Mouse (Mus musculus) ES-E14 (cell line): ENCODE results near the gene Dpp4.

ENCODE experiments used
- HCFC1 ChIP-seq: IDR thresholded peaks from 2 replicates; pipeline ENCODE4 v1.6.1; 2012; ENCODE audit warnings: low read length, inconsistent platforms, borderline replicate concordance; ENCODE audit not compliant: insufficient read depth
- MAFK ChIP-seq: IDR thresholded peaks from 2 replicates; pipeline ENCODE4 v1.6.1; 2014; ENCODE audit warnings: mild to moderate bottlenecking, low read depth, low read length, inconsistent platforms; ENCODE audit not compliant: insufficient read depth
- ZC3H11A ChIP-seq: IDR thresholded peaks from 2 replicates; pipeline ENCODE4 v1.6.1; 2012; ENCODE audit warnings: low read depth, mild to moderate bottlenecking, inconsistent platforms, low read length, borderline replicate concordance
- ZNF384 ChIP-seq: IDR thresholded peaks from 2 replicates; pipeline ENCODE4 v1.6.1; 2012; ENCODE audit warnings: low read depth, low read length, inconsistent platforms

DNA sequence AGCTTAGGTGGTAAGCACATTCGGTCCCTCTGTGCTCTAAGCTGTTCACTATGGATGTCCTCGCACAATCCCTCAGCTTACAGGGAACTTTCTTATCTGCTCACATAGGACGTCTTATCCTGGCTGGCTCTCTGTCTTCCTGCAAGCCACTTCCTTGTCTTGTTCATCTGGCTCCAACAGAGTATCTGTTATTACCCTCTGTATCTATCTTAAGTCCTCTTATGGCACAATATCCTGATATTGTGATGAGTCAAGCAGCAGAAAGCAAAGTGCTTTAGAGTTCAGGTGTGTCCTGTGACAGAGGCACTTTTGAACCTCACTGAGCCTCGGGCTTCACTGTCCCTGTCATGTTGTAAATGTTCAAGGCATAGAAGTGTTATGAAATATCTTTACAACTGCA lies 48.4 kb downstream of the Dpp4 start:
- TF ChIP-seq MAFK (no peak), ZC3H11A (no peak), HCFC1 (no peak), ZNF384 (no peak)
